Mouse (Mus musculus) liver, embryonic 14.5 days (tissue): ENCODE measurements around the gene Gsta3.

Experiments used
- CTCF ChIP-seq: IDR thresholded peaks from 2 replicates; pipeline ENCODE4 v1.5.1; 2016; ENCODE audit warnings: antibody characterized with exemption, low read depth, control low read depth
- EP300 ChIP-seq: IDR thresholded peaks from 2 replicates; pipeline ENCODE4 v1.6.1; 2016; ENCODE audit warnings: antibody characterized with exemption, low read depth

- no peak for TF ChIP-seq CTCF
- TF ChIP-seq EP300 = no peak
Observed at GRCm38 (mm10) chr1:21227756-21228395, 12.5 kb upstream of the Gsta3 start.
